Mouse (Mus musculus) cerebellum, postnatal 14 days (tissue): ENCODE measurements around the gene Cmklr1.

Experiments used
- DNase-seq, 2 experiments: peaks; one replicate each; pipeline ENCODE4 v3.0.0; 2021; ENCODE audit warnings: mixed read lengths in 2 of 2

Gene Cmklr1

DNA sequence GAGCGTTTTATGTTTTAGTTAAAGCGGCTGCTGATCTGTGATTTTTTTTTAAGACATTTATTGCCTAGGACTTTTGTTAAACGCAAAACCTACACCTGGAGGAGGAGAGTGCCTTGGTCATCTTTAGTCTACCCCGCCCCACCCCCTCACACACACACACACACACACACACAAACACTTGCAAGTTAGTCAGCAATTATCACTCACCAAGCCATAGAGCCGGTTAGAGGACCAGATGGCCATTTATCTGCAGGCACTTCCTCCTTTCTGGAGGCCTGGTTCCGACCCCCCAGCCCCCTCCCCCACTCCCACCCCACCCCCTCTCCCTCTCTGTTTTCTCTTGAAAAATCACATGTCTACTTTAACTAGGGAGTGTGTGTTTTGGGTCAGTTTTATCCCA, 65.8 kb downstream of the Cmklr1 start:
- peak in 1 of 2 experiments; percentile 50 for DNase-seq

DNA sequence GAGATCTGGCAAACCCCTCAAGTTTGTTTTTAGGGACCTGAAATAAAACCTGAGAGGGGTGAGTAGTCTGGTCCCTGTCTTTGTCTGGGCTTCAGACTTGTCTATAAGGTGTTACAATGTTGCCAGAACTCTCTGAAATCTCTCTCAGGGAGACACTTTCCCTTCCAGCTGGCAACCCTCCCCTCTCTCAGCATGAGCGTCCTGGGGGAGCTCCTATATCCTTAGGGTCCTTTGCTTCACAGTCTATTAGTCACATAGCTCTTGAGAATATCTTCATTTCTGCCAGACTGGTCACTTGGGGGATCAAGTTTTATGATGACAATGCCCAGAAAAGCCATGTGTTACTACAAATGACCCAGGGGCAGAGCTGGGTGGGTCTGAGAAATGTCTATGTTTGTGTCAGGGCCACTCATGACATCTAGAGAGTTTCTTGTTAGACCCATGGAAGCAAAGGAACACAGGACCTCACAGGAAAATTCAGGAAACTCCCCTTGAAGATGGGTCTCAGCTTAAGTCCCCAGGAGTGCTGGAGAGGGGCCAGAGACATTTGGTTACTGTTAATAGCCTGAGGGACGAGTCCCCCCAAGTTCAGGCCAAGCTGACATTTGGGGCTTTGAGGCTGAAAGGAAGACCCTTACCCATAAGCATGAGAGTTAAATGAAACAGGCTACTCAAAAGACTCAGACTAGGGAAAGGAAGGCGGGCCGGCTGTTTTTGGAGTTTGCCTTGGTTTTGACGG, 66.6 kb downstream of the Cmklr1 start:
- peak in 1 of 2 experiments; percentile 60 for DNase-seq

DNA sequence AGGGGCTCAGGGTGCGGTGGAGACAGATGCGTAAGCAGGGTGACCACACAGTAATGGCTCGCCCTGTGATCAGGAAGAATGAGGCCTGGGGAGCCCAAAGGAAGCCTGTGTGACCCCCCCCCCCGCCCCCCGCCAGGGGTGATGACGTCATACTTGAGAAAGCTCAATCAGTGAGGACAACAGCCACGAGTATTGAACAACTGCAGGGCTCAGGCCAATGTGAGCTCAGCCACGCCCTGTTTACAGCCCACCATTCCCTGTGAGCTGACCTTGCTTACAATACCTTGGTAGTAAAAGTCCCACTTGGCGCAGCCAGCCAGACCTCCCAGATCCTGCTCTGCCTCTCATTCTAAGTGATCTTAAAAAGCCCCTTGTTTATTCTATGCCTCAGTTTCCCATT, 69.4 kb downstream of the Cmklr1 start:
- no peak for DNase-seq

DNA sequence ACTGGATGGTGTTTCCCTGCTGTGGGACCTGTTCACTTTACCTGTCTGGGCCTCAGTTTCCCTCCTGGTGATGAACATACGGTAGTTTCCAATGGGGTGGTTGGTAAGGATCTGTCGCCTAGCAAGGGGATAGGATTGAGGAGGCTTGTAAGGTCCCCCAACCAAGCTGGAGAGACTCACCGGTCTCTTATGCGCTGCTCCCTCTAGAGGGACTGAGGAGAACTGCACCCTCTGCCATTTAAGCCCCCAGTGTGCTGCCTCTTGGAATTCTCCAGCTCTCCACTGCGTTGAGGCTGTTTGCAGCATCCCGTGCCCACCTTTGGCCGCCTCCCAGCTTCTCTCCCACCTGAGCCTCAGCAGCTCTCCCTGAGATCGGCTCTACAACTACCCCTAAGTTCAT, 70.0 kb downstream of the Cmklr1 start:
- peak; percentile 68 to 80 for DNase-seq

DNA sequence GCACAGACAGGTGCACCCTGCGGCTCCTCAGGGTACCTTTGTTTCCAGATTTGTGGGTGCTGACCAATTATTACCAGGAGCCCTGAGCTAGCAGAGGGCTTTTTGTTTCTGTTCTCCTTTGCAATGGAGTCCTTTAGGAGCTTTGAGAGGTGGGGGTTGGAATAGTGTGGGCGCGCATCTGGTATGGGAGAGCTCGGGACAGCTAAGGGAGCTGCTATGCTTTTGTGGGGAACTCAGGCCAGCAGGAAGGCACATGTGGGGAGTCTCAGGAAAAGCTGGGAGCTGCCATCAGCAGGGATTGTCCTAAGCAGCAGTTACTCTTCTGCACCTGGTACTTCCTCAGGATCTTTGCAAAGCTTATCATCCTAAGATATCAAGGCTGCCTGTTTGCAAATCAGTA, 71.1 kb downstream of the Cmklr1 start:
- DNase-seq, result no peak

DNA sequence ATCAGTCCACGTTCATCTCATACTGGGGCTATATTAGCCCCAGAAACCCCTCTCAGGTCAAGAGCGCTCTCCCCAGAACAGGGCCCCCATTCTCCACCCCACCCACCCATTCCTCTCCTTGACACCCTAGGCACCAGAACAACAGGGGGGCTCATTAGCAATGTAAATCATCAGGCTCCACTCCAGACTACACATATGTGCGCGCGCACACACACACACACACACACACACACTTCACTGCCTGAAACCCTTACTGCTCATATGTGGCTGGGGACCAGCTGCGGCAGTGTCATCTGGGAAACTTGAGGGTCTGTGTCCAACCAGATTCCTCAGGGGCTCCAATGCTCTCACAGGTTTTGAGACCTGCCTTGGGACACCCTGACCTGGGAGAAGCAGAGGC, 71.8 kb downstream of the Cmklr1 start:
- no peak for DNase-seq

DNA sequence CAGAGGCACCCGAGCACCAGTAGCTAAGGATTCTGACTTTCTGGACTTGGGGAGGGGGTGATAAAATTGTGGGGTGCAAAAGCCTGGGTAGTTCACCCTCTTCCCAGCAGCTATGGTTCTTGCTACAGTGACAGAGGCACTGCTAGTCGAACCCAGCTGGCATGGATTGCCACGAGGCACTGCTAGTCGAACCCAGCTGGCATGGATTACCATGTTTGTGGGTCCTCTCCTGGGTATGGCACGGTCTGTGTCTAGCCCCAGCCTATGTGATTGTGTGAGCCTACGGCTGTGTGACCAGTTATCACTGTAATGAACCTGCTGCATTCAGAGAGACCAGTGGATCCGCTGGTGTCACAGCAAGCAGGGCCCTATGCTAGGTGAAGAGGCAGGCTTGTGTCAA, 72.7 kb downstream of the Cmklr1 start:
- no peak for DNase-seq

DNA sequence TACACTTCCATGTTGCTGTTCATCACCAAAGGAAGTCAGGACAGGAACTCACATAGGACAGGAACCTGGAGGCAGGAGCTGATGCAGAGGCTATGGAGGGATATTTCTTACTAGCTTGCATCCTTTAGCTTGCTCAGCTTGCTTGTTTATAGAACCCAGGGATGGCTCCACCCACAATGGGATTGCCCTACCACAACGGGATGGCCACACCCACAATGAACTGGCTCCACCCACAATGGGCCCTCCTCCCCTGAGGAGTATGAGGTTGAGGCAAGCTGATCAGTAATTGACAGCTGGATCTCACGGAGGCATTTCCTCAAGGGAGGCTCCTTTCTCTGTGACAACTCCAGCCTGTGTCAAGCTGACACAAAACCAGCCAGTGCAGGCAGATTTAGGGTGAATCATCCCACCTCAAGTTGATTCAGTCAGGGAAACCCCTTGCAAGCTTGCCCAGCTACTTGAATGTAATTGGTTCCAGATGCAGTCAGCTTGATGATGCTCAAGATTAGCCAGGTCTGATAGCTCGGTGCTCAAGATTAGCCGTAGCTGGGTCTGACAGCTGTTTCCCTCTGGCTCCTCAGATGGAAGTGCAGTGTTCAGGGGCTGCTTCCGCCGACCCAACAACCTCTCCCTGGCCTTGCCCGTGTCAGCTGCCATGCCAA, 80.0 kb downstream of the Cmklr1 start:
- no peak for DNase-seq

DNA sequence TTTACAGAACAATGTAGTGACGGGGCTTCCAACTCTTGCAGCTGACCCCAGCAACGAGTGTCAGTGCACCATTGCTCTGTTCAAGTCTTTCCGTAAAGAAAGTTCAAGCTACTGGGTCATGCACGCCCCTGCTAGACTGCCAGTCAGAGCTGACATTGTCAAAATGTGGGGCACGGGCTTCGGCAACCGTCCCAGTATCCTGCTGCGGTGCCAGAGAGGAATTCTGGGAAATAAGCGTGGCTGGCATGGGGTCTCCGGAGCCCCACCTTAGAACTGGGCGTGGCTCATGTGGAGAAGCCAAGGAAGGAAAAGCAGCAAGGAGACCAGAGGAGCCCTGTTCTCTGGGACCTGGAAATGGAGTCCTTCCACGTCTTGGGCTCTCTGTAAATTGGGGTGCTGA, 84.4 kb downstream of the Cmklr1 start:
- peak in 1 of 2 experiments; percentile 49 for DNase-seq

DNA sequence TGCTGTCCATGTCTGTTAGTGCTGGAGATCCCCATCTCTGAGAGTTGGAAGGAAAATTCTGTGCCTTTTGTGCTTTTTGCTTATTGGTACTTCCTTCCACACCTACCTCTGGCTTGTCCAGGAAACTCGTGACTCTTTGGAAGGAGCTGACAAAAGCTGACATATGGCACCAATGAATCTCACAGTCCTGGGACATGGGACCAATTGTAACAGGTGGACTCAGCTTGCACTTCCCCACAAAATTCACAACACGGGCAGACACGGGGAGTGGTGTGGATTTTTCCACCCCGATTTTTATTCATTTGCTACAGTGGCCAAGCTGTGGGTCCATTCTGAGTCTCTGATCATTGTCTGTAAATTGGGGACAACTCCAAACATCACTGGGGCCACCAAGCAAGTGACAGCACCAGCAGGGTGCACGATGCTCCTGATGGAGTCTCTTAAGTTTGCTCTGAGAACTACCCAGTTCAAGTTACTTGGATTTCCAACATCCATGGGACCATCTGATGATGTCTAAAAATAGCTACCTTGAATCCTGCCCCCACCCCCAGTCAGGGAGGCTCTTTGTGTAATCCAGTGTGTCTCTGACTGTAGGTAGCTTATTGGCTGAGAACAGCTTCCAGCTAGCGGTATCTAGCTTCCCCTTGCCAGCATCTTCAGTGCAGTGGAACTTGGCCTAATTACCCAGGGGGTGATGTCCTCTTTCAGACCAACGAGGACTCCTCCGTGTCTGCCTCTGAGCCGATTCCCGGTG, 84.9 kb downstream of the Cmklr1 start:
- DNase-seq, result peak in 1 of 2 experiments; percentile 49

DNA sequence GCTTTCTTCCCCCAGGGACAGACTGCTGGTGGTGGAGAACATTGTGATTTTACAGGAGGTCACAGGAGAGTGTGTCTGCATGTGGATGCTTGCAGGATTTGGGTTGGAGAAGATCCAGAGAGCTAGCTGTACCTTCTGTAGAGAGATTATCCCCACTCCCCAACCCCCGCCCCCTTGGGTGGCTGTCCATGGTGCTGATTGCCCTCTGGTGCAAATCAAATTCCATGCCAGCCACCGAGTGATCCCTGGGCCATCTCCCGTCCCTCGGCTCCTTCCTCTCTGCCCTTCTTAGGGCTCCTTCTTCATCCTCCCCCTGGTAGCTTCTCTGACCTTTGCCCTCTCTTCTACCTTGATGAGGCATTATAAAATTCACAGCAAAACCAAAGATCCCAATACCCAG, 85.8 kb downstream of the Cmklr1 start:
- DNase-seq, result no peak
